ENCODE assay signal across 9 mouse cellular contexts in the genomic region with DNA sequence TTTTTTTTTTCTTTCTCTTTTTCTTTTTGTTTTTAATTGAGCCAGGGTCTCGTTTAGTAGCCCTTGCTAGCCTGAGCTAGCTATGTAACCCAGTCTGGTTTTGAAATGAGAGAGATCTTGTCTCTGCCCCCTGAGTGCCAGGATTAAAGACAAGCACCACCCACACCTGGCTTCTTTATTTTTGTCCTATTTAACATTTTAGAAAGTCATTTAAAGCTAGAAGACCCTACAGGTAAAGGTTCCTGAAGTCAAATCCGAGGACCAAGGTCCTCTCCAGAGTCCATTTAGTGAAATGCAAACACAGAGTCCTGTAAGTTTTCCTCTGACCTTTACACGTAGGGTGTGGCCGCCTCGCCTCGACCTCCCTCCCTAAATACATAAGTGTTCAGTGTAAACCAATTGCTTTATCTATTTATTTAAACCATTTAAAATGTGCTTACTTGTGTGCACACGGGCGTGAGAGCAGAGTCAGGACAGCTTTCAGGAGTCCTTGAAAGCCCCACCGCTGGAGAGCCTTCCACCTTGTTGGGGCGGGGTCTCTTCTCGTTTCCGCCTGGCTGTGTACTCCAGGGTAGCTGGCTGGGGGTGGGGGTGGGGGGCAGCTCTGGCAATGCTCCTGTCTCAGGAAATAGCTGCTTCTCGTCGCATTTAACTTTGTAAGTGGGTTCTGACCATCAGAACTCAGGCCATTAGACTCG. TPM values are rescaled to one million over a fixed set of nuclear protein-coding genes. Genes with fewer than 3 reads are reported as not detected.
DNase-seq lines count a peak whose midpoint lies in the region; ATAC-seq lines count a peak whose summit lies in the region.
"Had no signal": no experiment of that assay in that cellular context is flagged by ENCODE, and none has a peak within 500 bp of the region (broad histone marks: within the 10 kb centered on the region; RNA-seq: fewer than 3 reads in every experiment).

No protein-coding gene starts in this region.

- ATAC-seq in kidney, embryonic 14.5 days (ENCODE audit: low FRiP score, low TSS enrichment) = no peak
- no peak for ATAC-seq in embryonic facial prominence, embryonic 15.5 days (ENCODE audit: insufficient number of reproducible peaks, low FRiP score, low TSS enrichment, low read depth)
- ATAC-seq in limb, embryonic 13.5 days (ENCODE audit: low FRiP score, low read depth) = no peak
- ATAC-seq in stomach, embryonic 14.5 days (ENCODE audit: insufficient number of reproducible peaks, insufficient read depth, low FRiP score, low read depth) = peak; percentile 54; the same call in 1 of the 2 replicates

- H3K27ac ChIP-seq in kidney, embryonic 14.5 days (ENCODE audit: low read depth, low read length) = no peak overlapping the region
- no peak overlapping the region for H3K27ac ChIP-seq in embryonic facial prominence, embryonic 15.5 days (replicated peaks)
- H3K27ac ChIP-seq in limb, embryonic 13.5 days = no peak overlapping the region
- no peak overlapping the region for H3K27ac ChIP-seq in stomach, embryonic 14.5 days (ENCODE audit: low read length)

- 10% methylated on average over 15 of the region's 15 CpGs for WGBS in kidney, embryonic 14.5 days
- 11% methylated on average over 15 of the region's 15 CpGs for WGBS in embryonic facial prominence, embryonic 15.5 days
- 10% methylated on average over 15 of the region's 15 CpGs for WGBS in limb, embryonic 13.5 days
- 12% methylated on average over 15 of the region's 15 CpGs for WGBS in stomach, embryonic 14.5 days

- H3K4me3 ChIP-seq in kidney, embryonic 14.5 days (ENCODE audit: low read length) = peak overlapping the region; percentile 36
- H3K4me3 ChIP-seq in embryonic facial prominence, embryonic 15.5 days (replicated peaks) = peak overlapping the region; percentile 25
- peak overlapping the region; percentile 42 for H3K4me3 ChIP-seq in limb, embryonic 13.5 days
- peak overlapping the region; percentile 27 for H3K4me3 ChIP-seq in stomach, embryonic 14.5 days (ENCODE audit: low read depth, low read length)
- H3K4me3 ChIP-seq: myocyte had no signal

- H3K4me1 ChIP-seq in kidney, embryonic 14.5 days (ENCODE audit: control insufficient read depth, insufficient read depth, low read length) = peaks cover 9% of the 10 kb centered on the region; the same call in 1 of the 2 replicates
- peaks cover 8% of the 10 kb centered on the region; the same call in 1 of the 2 replicates for H3K4me1 ChIP-seq in embryonic facial prominence, embryonic 15.5 days
- H3K4me1 ChIP-seq in limb, embryonic 13.5 days = peaks cover 12% of the 10 kb centered on the region
- peaks cover 17% of the 10 kb centered on the region for H3K4me1 ChIP-seq in stomach, embryonic 14.5 days (ENCODE audit: control insufficient read depth, insufficient read depth, low read length)

- DNase-seq in kidney, adult 8-10 months = no peak
- no peak for DNase-seq in frontal cortex, adult 2 months (ENCODE audit: extremely low spot score in 1 of 2, low spot score in 1 of 2)
- no peak for DNase-seq in gastrocnemius, postnatal 14 days
- no peak for DNase-seq in urinary bladder, postnatal 36 days (ENCODE audit: low spot score in 2 of 2)

- no peaks in the 10 kb centered on the region for H3K9me3 ChIP-seq in kidney, embryonic 14.5 days (ENCODE audit: control insufficient read depth, low read length)
- no peaks in the 10 kb centered on the region for H3K9me3 ChIP-seq in embryonic facial prominence, embryonic 15.5 days (replicated peaks)
- H3K9me3 ChIP-seq in limb, embryonic 13.5 days = no peaks in the 10 kb centered on the region
- no peaks in the 10 kb centered on the region for H3K9me3 ChIP-seq in stomach, embryonic 14.5 days (ENCODE audit: control insufficient read depth, low read depth, low read length)

- peak overlapping the region; percentile 50; the same call in 1 of the 2 replicates for H3K9ac ChIP-seq in kidney, embryonic 14.5 days (ENCODE audit: low read depth, low read length)
- H3K9ac ChIP-seq in embryonic facial prominence, embryonic 15.5 days = no peak overlapping the region
- H3K9ac ChIP-seq in limb, embryonic 13.5 days = peak overlapping the region; percentile 66
- H3K9ac ChIP-seq in stomach, embryonic 14.5 days (replicated peaks; ENCODE audit: low read depth, low read length) = 0 out of 2 replicates have a peak overlapping the region, but pooled peaks have one; percentile 14

- no peaks in the 10 kb centered on the region for H3K36me3 ChIP-seq in kidney, embryonic 14.5 days (ENCODE audit: control insufficient read depth, insufficient read depth, low read length)
- H3K36me3 ChIP-seq in embryonic facial prominence, embryonic 15.5 days = no peaks in the 10 kb centered on the region
- no peaks in the 10 kb centered on the region for H3K36me3 ChIP-seq in limb, embryonic 13.5 days
- H3K36me3 ChIP-seq in stomach, embryonic 14.5 days (ENCODE audit: control insufficient read depth, insufficient read depth, low read length) = no peaks in the 10 kb centered on the region

- H3K27me3 ChIP-seq in kidney, embryonic 14.5 days (ENCODE audit: control insufficient read depth, insufficient read depth, low read length) = no peaks in the 10 kb centered on the region
- no peaks in the 10 kb centered on the region for H3K27me3 ChIP-seq in embryonic facial prominence, embryonic 15.5 days
- H3K27me3 ChIP-seq in limb, embryonic 13.5 days = no peaks in the 10 kb centered on the region
- H3K27me3 ChIP-seq in stomach, embryonic 14.5 days (ENCODE audit: control insufficient read depth, insufficient read depth, low read length) = no peaks in the 10 kb centered on the region

- intact Hi-C loops in gastrocnemius, postnatal 14 days (cut with DNase I; ENCODE audit: low total_unique reads) = loop anchor here (2.0 kb wide), 1 partner anchor 26 kb away; no protein-coding TSS in a partner anchor

- H3K4me2 ChIP-seq in kidney, embryonic 14.5 days (replicated peaks; ENCODE audit: low read depth, low read length) = peak overlapping the region; percentile 55
- H3K4me2 ChIP-seq in embryonic facial prominence, embryonic 15.5 days (replicated peaks) = peak overlapping the region; percentile 48
- H3K4me2 ChIP-seq in limb, embryonic 13.5 days (replicated peaks) = peak overlapping the region; percentile 64
- H3K4me2 ChIP-seq in stomach, embryonic 14.5 days (replicated peaks; ENCODE audit: low read depth, low read length) = peak overlapping the region; percentile 49

RNA-seq across cellular contexts. Expression of a gene that starts 4.8 kb away (rescaled TPM):
- 215 and 226 TPM in 2 replicates for polyA plus RNA-seq in kidney, embryonic 14.5 days (2014; fragmentation: Nextera tagmentation; extraction: Ambion mirVana)
- 231 and 236 TPM in 2 replicates for polyA plus RNA-seq in embryonic facial prominence, embryonic 15.5 days (2015; fragmentation: Nextera tagmentation; extraction: Ambion mirVana)
- 249 and 265 TPM in 2 replicates for polyA plus RNA-seq in limb, embryonic 13.5 days (2015; fragmentation: Nextera tagmentation; extraction: Ambion mirVana)
- polyA plus RNA-seq in stomach, embryonic 14.5 days (2014; fragmentation: Nextera tagmentation; extraction: Ambion mirVana) = 270 and 285 TPM in 2 replicates
- polyA plus RNA-seq in frontal cortex, adult 2 months (2012; rRNA removed) = 687 and 787 TPM in 2 replicates
- 100 to 1,000 TPM; 294 to 336 TPM for total RNA-seq in gastrocnemius, postnatal 14 days (2021)

RNA-seq across cellular contexts. Expression of a gene that starts 25.0 kb away (rescaled TPM):
- polyA plus RNA-seq in kidney, embryonic 14.5 days (2014; fragmentation: Nextera tagmentation; extraction: Ambion mirVana) = 146 and 188 TPM in 2 replicates
- 83.0 and 86.0 TPM in 2 replicates for polyA plus RNA-seq in embryonic facial prominence, embryonic 15.5 days (2015; fragmentation: Nextera tagmentation; extraction: Ambion mirVana)
- 136 TPM in 2 replicates for polyA plus RNA-seq in limb, embryonic 13.5 days (2015; fragmentation: Nextera tagmentation; extraction: Ambion mirVana)
- 112 and 121 TPM in 2 replicates for polyA plus RNA-seq in stomach, embryonic 14.5 days (2014; fragmentation: Nextera tagmentation; extraction: Ambion mirVana)
- 2.7 TPM in 2 replicates for polyA plus RNA-seq in frontal cortex, adult 2 months (2012; rRNA removed)
- total RNA-seq in gastrocnemius, postnatal 14 days (2021) = 1 to 10 TPM; 6.1 to 6.5 TPM

RNA-seq across cellular contexts. Expression of a gene that starts 43.8 kb away (rescaled TPM):
- not detected in 2 replicates for polyA plus RNA-seq in kidney, embryonic 14.5 days (2014; fragmentation: Nextera tagmentation; extraction: Ambion mirVana)
- 0.13 and 0.25 TPM in 2 replicates for polyA plus RNA-seq in embryonic facial prominence, embryonic 15.5 days (2015; fragmentation: Nextera tagmentation; extraction: Ambion mirVana)
- 0.11 TPM in 1 of 2 replicates, not detected in the other for polyA plus RNA-seq in limb, embryonic 13.5 days (2015; fragmentation: Nextera tagmentation; extraction: Ambion mirVana)
- polyA plus RNA-seq in stomach, embryonic 14.5 days (2014; fragmentation: Nextera tagmentation; extraction: Ambion mirVana) = not detected in 2 replicates
- 0.16 and 0.25 TPM in 2 replicates for polyA plus RNA-seq in frontal cortex, adult 2 months (2012; rRNA removed)
- total RNA-seq in gastrocnemius, postnatal 14 days (2021) = 1 to 10 TPM in 1 of 2 experiments, under 1 TPM in 1; 0.93 to 3.9 TPM
- polyA plus RNA-seq: myocyte had no signal

RNA-seq across cellular contexts. Expression of a gene that starts 44.8 kb away (rescaled TPM):
- 0.20 and 0.49 TPM in 2 replicates for polyA plus RNA-seq in kidney, embryonic 14.5 days (2014; fragmentation: Nextera tagmentation; extraction: Ambion mirVana)
- 0.08 and 0.17 TPM in 2 replicates for polyA plus RNA-seq in embryonic facial prominence, embryonic 15.5 days (2015; fragmentation: Nextera tagmentation; extraction: Ambion mirVana)
- polyA plus RNA-seq in limb, embryonic 13.5 days (2015; fragmentation: Nextera tagmentation; extraction: Ambion mirVana) = 0.15 and 1.1 TPM in 2 replicates
- 0.13 and 0.59 TPM in 2 replicates for polyA plus RNA-seq in stomach, embryonic 14.5 days (2014; fragmentation: Nextera tagmentation; extraction: Ambion mirVana)
- 0.32 TPM in 1 of 2 replicates, not detected in the other for polyA plus RNA-seq in frontal cortex, adult 2 months (2012; rRNA removed)
- total RNA-seq in gastrocnemius, postnatal 14 days (2021) = not detected
- polyA plus RNA-seq: myocyte had no signal

Comparison
In these comparisons a context has a peak if more than half of its experiments do, and no peak if none do; other contexts are left out.
1. RNA of a gene that starts 25.0 kb away (polyA plus RNA-seq): 146 to 188 TPM in kidney, embryonic 14.5 days, 136 TPM in limb, embryonic 13.5 days, 112 to 121 TPM in stomach, embryonic 14.5 days and 83.0 to 86.0 TPM in embryonic facial prominence, embryonic 15.5 days; 2.7 TPM in frontal cortex, adult 2 months; every median in the first group is over 10 times any median in the second.
2. Peak in every context shown above with its lines, with median percentiles within 50 percentile points of each other: H3K4me2 ChIP-seq and H3K4me3 ChIP-seq.